Mouse (Mus musculus): ENCODE data around the gene Fzd2. TPM values are rescaled to one million over a fixed set of nuclear protein-coding genes. Genes with fewer than 3 reads are reported as not detected.

The Fzd2 gene
- polyA plus RNA-seq, 1 experiment from 2014 or later: 31.7 TPM

DNA sequence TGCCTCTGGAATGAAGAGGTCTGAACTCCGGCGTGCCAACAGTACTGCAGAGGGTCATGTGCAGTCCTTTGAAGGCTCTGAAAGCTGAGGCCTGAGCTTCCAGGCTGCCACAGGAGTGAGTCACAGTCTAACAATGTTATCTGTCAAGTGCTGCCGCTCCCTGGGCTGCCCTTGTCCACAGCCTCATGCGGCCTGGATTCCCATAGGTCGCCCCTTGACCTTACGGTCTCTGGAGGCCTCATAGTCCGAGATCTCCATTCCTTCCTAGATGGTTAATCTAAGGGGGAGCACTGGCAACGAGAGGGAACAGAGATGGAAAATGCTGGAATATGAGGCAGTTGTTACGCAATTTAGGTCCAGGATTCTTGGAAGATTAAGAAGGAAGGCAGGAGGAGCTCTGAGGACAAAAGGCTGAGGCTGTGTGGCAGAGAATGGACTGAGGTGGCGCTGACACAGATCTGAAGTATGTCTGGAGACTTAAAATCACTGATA, 39.7 kb downstream of the Fzd2 start:
- Histone ChIP-seq H3K27me3 (ENCODE audit: control insufficient read depth, insufficient read depth, low read length) (no peaks in the 10 kb centered on the region), H3K4me2 (replicated peaks; ENCODE audit: low read depth, low read length) (no peak overlapping the region), H3K4me3 (ENCODE audit: low read depth, low read length) (no peak overlapping the region), H3K36me3 (ENCODE audit: control insufficient read depth, insufficient read depth, low read length) (no peaks in the 10 kb centered on the region), H3K4me1 (replicated peaks; ENCODE audit: control insufficient read depth, insufficient read depth, low read length) (0 out of 2 replicates have a peak, but pooled peaks cover 2% of the 10 kb centered on the region), H3K9me3 (ENCODE audit: control insufficient read depth, low read length) (no peaks in the 10 kb centered on the region), H3K9ac (ENCODE audit: low read depth, low read length) (no peak overlapping the region), H3K27ac (ENCODE audit: low read depth, low read length) (no peak overlapping the region)
- no peak for ATAC-seq (ENCODE audit: low FRiP score)
- no peak for DNase-seq (ENCODE audit: low spot score)
- WGBS: 44% methylated on average over 10 of the region's 10 CpGs

DNA sequence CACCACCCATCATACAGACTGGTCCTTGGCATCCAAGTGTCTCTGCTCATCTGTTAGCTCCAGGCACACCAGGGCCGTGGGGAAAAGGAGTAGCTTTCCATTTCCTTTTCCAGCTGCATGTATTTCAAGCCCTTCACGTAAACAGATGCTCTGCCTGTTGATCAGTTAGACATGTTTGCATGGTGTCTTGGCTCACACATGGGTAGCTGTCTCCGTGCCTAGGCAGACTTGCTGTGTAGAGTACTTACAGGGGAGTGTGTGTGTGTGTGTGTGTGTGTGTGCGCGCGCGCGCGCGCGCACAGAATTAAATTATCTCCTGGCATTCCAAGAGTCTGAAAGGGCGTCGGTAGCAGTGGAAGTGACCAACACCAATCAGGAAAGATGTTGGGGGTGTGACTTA, 42.0 kb downstream of the Fzd2 start:
- Histone ChIP-seq H3K9ac (ENCODE audit: low read depth, low read length) (no peak overlapping the region), H3K9me3 (ENCODE audit: control insufficient read depth, low read length) (no peaks in the 10 kb centered on the region), H3K36me3 (ENCODE audit: control insufficient read depth, insufficient read depth, low read length) (no peaks in the 10 kb centered on the region), H3K4me2 (replicated peaks; ENCODE audit: low read depth, low read length) (no peak overlapping the region), H3K27me3 (ENCODE audit: control insufficient read depth, insufficient read depth, low read length) (no peaks in the 10 kb centered on the region), H3K27ac (ENCODE audit: low read depth, low read length) (no peak overlapping the region), H3K4me1 (replicated peaks; ENCODE audit: control insufficient read depth, insufficient read depth, low read length) (no peaks in the 10 kb centered on the region), H3K4me3 (ENCODE audit: low read depth, low read length) (no peak overlapping the region)
- WGBS: 91% methylated on average over 13 of the region's 13 CpGs
- ATAC-seq (ENCODE audit: low FRiP score) (no peak), DNase-seq (ENCODE audit: low spot score) (no peak)

DNA sequence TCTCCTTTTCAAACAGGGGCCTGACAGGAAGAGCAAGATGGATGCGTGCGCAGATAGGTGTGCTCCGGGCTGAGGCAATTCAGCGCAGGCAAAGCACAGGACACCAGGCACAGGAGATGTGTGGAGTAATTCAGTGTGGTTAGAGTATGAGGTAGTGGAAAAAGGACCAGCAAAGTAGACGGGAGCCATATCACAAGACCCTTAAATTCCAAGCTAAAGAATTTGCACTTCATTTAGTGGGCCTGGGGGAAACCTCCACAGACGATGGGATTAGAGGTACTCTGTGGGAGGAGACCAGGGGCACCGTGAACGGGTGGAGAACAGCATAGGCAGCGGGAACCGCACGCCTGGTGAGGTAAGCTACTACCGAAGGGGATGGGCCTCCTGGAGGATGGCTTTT, 43.7 kb downstream of the Fzd2 start:
- Histone ChIP-seq H3K36me3 (ENCODE audit: control insufficient read depth, insufficient read depth, low read length) (no peaks in the 10 kb centered on the region), H3K9ac (ENCODE audit: low read depth, low read length) (no peak overlapping the region), H3K27me3 (ENCODE audit: control insufficient read depth, insufficient read depth, low read length) (no peaks in the 10 kb centered on the region), H3K9me3 (ENCODE audit: control insufficient read depth, low read length) (no peaks in the 10 kb centered on the region), H3K4me2 (replicated peaks; ENCODE audit: low read depth, low read length) (no peak overlapping the region), H3K27ac (ENCODE audit: low read depth, low read length) (no peak overlapping the region), H3K4me3 (ENCODE audit: low read depth, low read length) (no peak overlapping the region), H3K4me1 (replicated peaks; ENCODE audit: control insufficient read depth, insufficient read depth, low read length) (no peaks in the 10 kb centered on the region)
- 74% methylated on average over 12 of the region's 12 CpGs for WGBS
- ATAC-seq (ENCODE audit: low FRiP score) (no peak), DNase-seq (ENCODE audit: low spot score) (no peak)

DNA sequence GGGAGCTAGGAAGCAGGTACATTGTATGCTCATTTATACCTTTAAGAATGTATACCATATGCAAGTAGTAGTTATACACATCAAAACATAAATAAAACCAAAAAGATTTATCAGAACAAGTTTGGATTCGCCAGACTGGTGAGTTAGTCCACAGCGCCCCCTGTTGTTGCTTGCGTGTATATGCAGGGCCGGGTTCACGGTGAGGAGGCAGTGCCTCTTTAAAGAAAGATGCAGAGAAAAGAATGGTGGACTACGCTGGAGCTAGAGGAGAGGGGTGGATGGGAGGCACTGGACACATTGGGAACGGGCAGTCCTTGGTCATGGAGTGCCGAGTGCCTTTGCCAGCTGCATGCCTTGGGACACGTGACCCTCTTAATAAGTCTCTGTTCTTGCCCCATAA, 47.2 kb downstream of the Fzd2 start:
- Histone ChIP-seq H3K9me3 (ENCODE audit: control insufficient read depth, low read length) (no peaks in the 10 kb centered on the region), H3K27ac (ENCODE audit: low read depth, low read length) (no peak overlapping the region), H3K4me1 (replicated peaks; ENCODE audit: control insufficient read depth, insufficient read depth, low read length) (no peaks in the 10 kb centered on the region), H3K4me3 (ENCODE audit: low read depth, low read length) (no peak overlapping the region), H3K4me2 (replicated peaks; ENCODE audit: low read depth, low read length) (no peak overlapping the region), H3K27me3 (ENCODE audit: control insufficient read depth, insufficient read depth, low read length) (no peaks in the 10 kb centered on the region), H3K36me3 (ENCODE audit: control insufficient read depth, insufficient read depth, low read length) (no peaks in the 10 kb centered on the region), H3K9ac (ENCODE audit: low read depth, low read length) (no peak overlapping the region)
- DNase-seq (ENCODE audit: low spot score) (peak; percentile 90), ATAC-seq (ENCODE audit: low FRiP score) (no peak)
- WGBS: 6% methylated on average over 9 of the region's 9 CpGs

DNA sequence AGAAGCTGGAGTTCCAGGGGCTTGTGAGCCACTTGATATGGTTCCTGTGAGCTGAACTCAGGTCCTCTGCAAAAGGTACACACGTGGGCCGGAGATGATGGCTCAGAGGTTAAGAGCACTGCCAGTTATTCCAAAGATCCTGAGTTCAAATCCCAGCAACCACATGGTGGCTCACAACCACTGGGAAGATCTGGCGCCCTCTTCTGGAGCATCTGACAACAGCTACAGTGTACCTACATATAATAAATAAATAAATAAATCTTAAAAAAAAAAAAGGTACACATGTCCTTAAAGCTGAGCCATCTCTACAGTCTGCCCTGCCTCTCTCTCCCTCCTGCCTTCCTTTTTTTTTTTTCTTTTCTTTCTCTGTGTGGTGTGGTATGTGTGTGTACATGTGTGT, 48.6 kb downstream of the Fzd2 start:
- no peak for ATAC-seq (ENCODE audit: low FRiP score)
- H3K36me3 ChIP-seq (ENCODE audit: control insufficient read depth, insufficient read depth, low read length): no peaks in the 10 kb centered on the region
- WGBS: 81% methylated on average over 3 of the region's 3 CpGs

DNA sequence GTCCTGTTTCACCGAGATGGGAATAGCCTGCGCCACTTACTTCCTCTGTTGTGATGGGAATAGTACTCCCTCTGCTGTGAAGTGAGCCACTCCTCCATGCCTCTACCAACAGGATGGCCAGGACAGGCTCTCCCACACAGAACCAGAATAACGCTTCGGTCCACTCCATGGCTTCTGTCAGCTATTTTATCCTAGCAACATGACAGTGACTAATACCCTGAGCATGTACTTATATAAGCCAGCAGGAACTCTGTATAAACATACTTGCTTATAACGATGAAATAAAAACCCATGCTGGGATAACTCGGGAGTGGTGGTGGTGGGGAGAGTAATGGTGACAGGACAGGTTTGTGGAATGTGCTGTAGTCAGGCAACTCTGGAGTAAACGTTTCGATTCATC, 51.7 kb downstream of the Fzd2 start:
- Histone ChIP-seq H3K36me3 (ENCODE audit: control insufficient read depth, insufficient read depth, low read length) (no peaks in the 10 kb centered on the region), H3K4me2 (replicated peaks; ENCODE audit: low read depth, low read length) (no peak overlapping the region), H3K9ac (ENCODE audit: low read depth, low read length) (no peak overlapping the region), H3K4me3 (ENCODE audit: low read depth, low read length) (no peak overlapping the region), H3K27me3 (ENCODE audit: control insufficient read depth, insufficient read depth, low read length) (no peaks in the 10 kb centered on the region), H3K27ac (ENCODE audit: low read depth, low read length) (no peak overlapping the region), H3K9me3 (ENCODE audit: control insufficient read depth, low read length) (no peaks in the 10 kb centered on the region), H3K4me1 (replicated peaks; ENCODE audit: control insufficient read depth, insufficient read depth, low read length) (no peaks in the 10 kb centered on the region)
- 76% methylated on average over 8 of the region's 8 CpGs for WGBS
- DNase-seq (ENCODE audit: low spot score) (no peak), ATAC-seq (ENCODE audit: low FRiP score) (no peak)

More for the DNA sequence above, 48.6 kb downstream of the Fzd2 start:
- no peak overlapping the region for H3K27ac ChIP-seq (ENCODE audit: low read depth, low read length)
- no peak overlapping the region for H3K4me2 ChIP-seq (replicated peaks; ENCODE audit: low read depth, low read length)
- DNase-seq (ENCODE audit: low spot score): peak; percentile 38
- no peak overlapping the region for H3K9ac ChIP-seq (ENCODE audit: low read depth, low read length)
- H3K4me3 ChIP-seq (ENCODE audit: low read depth, low read length): no peak overlapping the region
- no peaks in the 10 kb centered on the region for H3K4me1 ChIP-seq (replicated peaks; ENCODE audit: control insufficient read depth, insufficient read depth, low read length)
- H3K9me3 ChIP-seq (ENCODE audit: control insufficient read depth, low read length): no peaks in the 10 kb centered on the region
- H3K27me3 ChIP-seq (ENCODE audit: control insufficient read depth, insufficient read depth, low read length): no peaks in the 10 kb centered on the region

DNA sequence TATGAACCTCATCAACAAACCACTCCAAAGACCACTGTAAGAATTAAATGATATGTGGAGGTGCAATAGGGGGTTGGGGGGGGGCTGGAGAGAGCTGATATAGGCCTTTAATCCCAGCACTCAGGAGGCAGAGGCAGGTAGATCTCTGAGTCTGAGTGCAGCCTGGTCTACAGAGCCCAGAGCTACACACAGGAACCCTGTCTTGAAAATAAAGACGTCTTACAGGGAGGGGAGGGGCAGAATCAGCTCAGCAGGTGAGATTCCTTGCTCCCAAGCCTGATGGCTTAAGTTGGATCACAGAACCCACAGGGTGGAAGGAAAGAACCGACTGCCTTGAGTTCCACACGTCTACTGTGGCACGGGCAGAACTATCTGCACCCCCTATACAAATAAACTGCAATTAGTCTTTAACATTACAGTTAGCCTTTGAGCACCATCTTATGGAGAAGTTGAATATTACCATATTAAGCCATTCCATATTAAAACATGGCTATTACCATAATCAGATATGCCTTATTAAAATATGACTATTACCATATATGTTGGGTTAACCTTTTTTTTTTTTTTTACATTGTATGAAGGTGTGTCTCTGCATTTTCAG, 52.2 kb downstream of the Fzd2 start:
- ATAC-seq (ENCODE audit: low FRiP score): no peak

DNA sequence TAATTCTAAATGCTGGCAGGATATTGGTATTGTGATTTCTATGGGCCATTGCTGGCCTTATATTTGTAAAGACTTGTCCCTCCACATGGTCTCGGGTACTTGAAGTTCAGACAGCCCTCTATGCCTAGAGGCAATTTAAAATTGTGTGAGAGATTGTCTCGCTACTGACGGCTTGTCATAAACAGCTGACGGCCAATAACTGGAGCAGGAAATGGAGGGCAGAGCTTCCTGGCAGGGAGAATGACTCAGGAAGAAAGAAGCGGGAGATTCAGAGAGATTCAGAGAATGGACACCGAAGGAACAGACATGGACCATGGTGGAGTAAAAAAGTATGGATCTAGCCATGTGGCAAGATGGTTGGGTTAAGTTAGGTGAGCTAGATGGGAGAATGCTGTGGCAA, 52.7 kb downstream of the Fzd2 start:
- DNase-seq (ENCODE audit: low spot score) (no peak), ATAC-seq (ENCODE audit: low FRiP score) (no peak)
- Histone ChIP-seq H3K27ac (ENCODE audit: low read depth, low read length) (no peak overlapping the region), H3K4me2 (replicated peaks; ENCODE audit: low read depth, low read length) (no peak overlapping the region), H3K27me3 (ENCODE audit: control insufficient read depth, insufficient read depth, low read length) (no peaks in the 10 kb centered on the region), H3K9ac (ENCODE audit: low read depth, low read length) (no peak overlapping the region), H3K4me1 (replicated peaks; ENCODE audit: control insufficient read depth, insufficient read depth, low read length) (no peaks in the 10 kb centered on the region), H3K36me3 (ENCODE audit: control insufficient read depth, insufficient read depth, low read length) (no peaks in the 10 kb centered on the region), H3K4me3 (ENCODE audit: low read depth, low read length) (no peak overlapping the region), H3K9me3 (ENCODE audit: control insufficient read depth, low read length) (no peaks in the 10 kb centered on the region)
- WGBS: 78% methylated on average over 6 of the region's 6 CpGs

More for the DNA sequence above, 52.2 kb downstream of the Fzd2 start:
- no peak overlapping the region for H3K9ac ChIP-seq (ENCODE audit: low read depth, low read length)
- no peaks in the 10 kb centered on the region for H3K36me3 ChIP-seq (ENCODE audit: control insufficient read depth, insufficient read depth, low read length)
- no peaks in the 10 kb centered on the region for H3K27me3 ChIP-seq (ENCODE audit: control insufficient read depth, insufficient read depth, low read length)
- no peak overlapping the region for H3K4me3 ChIP-seq (ENCODE audit: low read depth, low read length)
- DNase-seq (ENCODE audit: low spot score): peak; percentile 14
- no peak overlapping the region for H3K4me2 ChIP-seq (replicated peaks; ENCODE audit: low read depth, low read length)
- no peak overlapping the region for H3K27ac ChIP-seq (ENCODE audit: low read depth, low read length)
- no peaks in the 10 kb centered on the region for H3K4me1 ChIP-seq (replicated peaks; ENCODE audit: control insufficient read depth, insufficient read depth, low read length)
- H3K9me3 ChIP-seq (ENCODE audit: control insufficient read depth, low read length): no peaks in the 10 kb centered on the region
- 34% methylated on average over 4 of the region's 4 CpGs for WGBS

All from hindbrain, embryonic 11.5 days (tissue).